Mouse (Mus musculus) stomach, embryonic 16.5 days (tissue): ENCODE measurements at regions not wholly inside any gene's neighbourhood (a gene's known extent, or its start where the extent isn't known, plus 50 kb on each side); places are given as distances from the start of the nearest gene placed in this dataset.
A peak's percentile ranks its signal among the peaks of the same experiment; 100 is the strongest.

Source experiments
- ATAC-seq: fragments of 200-750 bp; cut with Nextera tagmentation; 2 replicates; pipeline ENCODE4 v1.8.0; 2017; ENCODE audit warnings: moderate number of reproducible peaks, moderate TSS enrichment; ENCODE audit not compliant: insufficient read depth, low FRiP score
- H3K27ac ChIP-seq: fragments of 300-500 bp; sonication (generic); 2 replicates; pipeline ENCODE4 v1.5.1; 2014; ENCODE audit warnings: low read length
- H3K27me3 ChIP-seq: fragments of 300-500 bp; sonication (generic); 2 replicates; pipeline ENCODE4 v1.6.1; 2014; ENCODE audit warnings: low read length, control low read depth, mixed read lengths; ENCODE audit not compliant: control insufficient read depth, insufficient read depth
- H3K36me3 ChIP-seq: fragments of 300-500 bp; sonication (generic); 2 replicates; pipeline ENCODE4 v1.6.1; 2014; ENCODE audit warnings: low read length; ENCODE audit not compliant: control insufficient read depth, insufficient read depth
- H3K4me1 ChIP-seq: fragments of 300-500 bp; sonication (generic); 2 replicates; pipeline ENCODE4 v1.6.1; 2014; ENCODE audit warnings: low read length, control low read depth, mixed read lengths; ENCODE audit not compliant: control insufficient read depth, insufficient read depth
- H3K4me2 ChIP-seq: fragments of 300-500 bp; sonication (generic); 2 replicates; pipeline ENCODE4 v1.6.1; 2014; ENCODE audit warnings: low read depth, low read length, mixed read lengths
- H3K4me3 ChIP-seq: fragments of 300-500 bp; sonication (generic); replicated peaks from 2 replicates; pipeline ENCODE4 v1.5.1; 2014; ENCODE audit warnings: mild to moderate bottlenecking, low read length
- H3K9ac ChIP-seq: fragments of 300-500 bp; sonication (generic); 2 replicates; pipeline ENCODE4 v1.6.1; 2014; ENCODE audit warnings: low read length
- H3K9me3 ChIP-seq: fragments of 300-500 bp; sonication (generic); replicated peaks from 2 replicates; pipeline ENCODE4 v1.6.1; 2016; ENCODE audit warnings: low read length, control low read depth; ENCODE audit not compliant: control insufficient read depth
- WGBS: fragments of 180-500 bp; shearing (Covaris S2); extraction: QIAGEN DNeasy Blood & Tissue Kit; methylation state at CpG from one replicate; pipeline ENCODE4 v1.1.7; 2014; 5-methylcytosine and 5-hydroxymethylcytosine counted together

DNA sequence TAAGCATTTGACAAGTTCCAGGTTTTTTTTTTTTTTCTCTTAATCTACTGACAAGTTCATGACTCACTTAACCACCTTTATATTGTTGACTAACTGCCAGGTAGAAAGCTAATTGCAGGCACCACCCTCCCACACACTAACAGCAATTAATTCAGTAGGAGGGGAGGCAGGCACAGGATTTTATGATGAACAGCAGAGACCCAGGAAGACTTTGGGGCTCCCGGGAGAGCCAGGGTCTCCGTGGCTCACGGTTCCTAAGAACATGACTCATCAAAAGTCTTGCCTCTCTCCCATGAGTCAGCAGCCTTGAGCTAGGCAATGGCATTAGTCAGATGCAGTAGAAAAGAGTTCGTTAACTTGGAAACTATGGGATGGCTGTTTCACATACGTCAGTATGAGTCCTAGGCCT lies 77.7 kb downstream of the Phlda1 start:
- Histone ChIP-seq H3K4me3 (no peak overlapping the region), H3K9me3 (no peaks in the 10 kb centered on the region), H3K27ac (no peak overlapping the region), H3K4me2 (no peak overlapping the region), H3K27me3 (no peaks in the 10 kb centered on the region), H3K9ac (no peak overlapping the region), H3K36me3 (no peaks in the 10 kb centered on the region), H3K4me1 (no peaks in the 10 kb centered on the region)
- 79% methylated on average over 5 of the region's 5 CpGs for WGBS
- no peak for ATAC-seq

DNA sequence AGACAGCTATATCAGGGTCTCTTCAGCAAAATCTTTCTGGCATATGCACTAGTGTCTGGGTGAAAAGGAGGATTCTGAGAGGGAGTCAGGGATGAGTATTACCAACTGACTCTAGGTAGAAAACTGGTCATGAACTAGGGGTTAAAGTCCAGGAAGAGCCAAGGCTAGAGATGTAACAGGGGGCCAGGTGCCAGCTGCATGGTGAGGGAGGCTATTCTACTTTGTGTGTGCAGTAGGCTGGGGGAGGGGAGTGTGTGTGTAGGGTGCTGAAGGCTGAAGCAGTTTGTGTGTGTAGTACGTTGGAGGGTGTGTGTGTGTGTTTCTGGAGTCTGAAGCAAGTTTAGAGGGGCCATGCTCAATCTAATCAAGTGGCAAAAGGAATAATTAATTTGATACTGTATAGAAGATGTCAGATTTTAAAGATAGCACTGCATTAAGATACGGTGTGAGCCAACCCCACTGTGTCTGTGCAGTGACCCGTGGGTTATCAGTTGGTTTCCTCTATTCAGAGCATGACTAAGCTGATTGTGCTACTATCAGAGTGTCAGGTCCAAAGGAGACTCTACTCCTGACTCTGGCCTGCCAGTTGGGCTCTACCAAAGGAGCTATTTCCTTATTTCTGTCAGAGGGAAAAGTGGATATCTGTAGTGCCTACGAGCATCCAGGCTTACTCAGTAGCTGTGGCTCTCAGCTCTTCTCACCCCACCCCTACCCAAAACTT lies 82.0 kb downstream of the Phlda1 start:
- WGBS = 48% methylated on average over 4 of the region's 4 CpGs
- H3K4me2 ChIP-seq = no peak overlapping the region
- peak; percentile 78; the same call in 1 of the 2 replicates for ATAC-seq
- no peaks in the 10 kb centered on the region for H3K27me3 ChIP-seq
- H3K27ac ChIP-seq = no peak overlapping the region
- no peak overlapping the region for H3K4me3 ChIP-seq
- no peaks in the 10 kb centered on the region for H3K4me1 ChIP-seq
- no peaks in the 10 kb centered on the region for H3K36me3 ChIP-seq
- no peak overlapping the region for H3K9ac ChIP-seq
- H3K9me3 ChIP-seq = no peaks in the 10 kb centered on the region

DNA sequence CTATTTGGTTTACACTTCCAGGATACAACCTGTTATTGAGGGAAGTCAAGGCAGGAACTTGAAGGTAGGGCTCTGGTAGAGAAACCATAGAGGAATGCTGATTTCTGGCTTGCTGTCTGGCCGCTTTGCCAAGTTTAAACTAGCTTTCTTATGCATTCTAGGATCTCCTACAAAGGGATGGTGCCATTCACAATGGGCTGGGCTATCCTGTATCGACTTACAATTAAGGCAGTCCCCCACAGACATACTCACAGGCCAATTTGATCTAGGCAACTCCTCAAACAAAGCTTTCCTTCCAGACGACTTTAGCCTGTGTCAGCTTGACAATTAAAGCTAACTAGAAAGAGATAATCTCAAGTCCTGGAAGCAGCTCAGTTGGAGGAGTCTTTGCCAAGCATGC lies 83.1 kb downstream of the Phlda1 start:
- no peaks in the 10 kb centered on the region for H3K36me3 ChIP-seq
- no peaks in the 10 kb centered on the region for H3K4me1 ChIP-seq
- no peaks in the 10 kb centered on the region for H3K9me3 ChIP-seq
- 72% methylated on average over 3 of the region's 3 CpGs for WGBS
- no peak for ATAC-seq
- no peak overlapping the region for H3K4me3 ChIP-seq
- no peak overlapping the region for H3K9ac ChIP-seq
- H3K4me2 ChIP-seq = no peak overlapping the region
- no peaks in the 10 kb centered on the region for H3K27me3 ChIP-seq
- H3K27ac ChIP-seq = no peak overlapping the region

DNA sequence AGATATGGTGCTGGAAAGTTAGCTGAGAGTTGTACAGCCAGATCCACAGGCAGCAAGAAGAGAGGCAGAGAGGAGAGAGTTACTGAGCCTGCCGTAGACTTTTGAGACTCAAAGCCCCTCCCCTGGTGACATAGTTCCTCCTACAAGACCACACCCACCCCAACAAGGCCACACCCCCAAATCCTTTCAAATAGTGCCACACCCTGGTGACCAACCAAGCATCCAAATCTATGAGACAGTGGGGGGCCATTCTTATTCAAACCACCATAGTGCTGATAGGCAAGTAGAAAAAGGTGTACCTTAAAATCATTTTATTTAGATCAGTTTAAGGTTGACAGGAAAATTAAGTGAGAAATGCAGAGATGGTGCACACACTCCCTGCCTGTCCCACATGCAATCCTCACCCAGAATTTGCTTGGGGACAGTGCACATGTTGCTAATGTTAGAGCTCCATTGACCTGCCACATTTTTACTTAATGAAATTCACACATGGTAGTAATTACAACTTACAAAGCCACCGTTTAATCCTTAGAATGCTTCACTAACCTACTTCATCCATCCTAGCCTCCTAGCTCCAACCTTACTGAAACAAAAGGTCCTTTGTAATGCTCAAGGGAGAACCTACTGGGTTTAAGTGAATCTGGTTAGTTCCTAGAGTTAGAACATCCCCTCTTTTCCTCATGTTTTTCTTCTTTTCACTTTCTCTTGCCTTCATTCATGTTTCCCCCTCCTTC lies 86.5 kb downstream of the Phlda1 start:
- Histone ChIP-seq H3K9me3 (no peaks in the 10 kb centered on the region), H3K4me1 (peaks cover 9% of the 10 kb centered on the region), H3K36me3 (no peaks in the 10 kb centered on the region), H3K4me3 (no peak overlapping the region), H3K9ac (no peak overlapping the region), H3K27me3 (no peaks in the 10 kb centered on the region), H3K27ac (no peak overlapping the region), H3K4me2 (no peak overlapping the region)
- no peak for ATAC-seq
- 78% methylated on average over 2 of the region's 2 CpGs for WGBS

DNA sequence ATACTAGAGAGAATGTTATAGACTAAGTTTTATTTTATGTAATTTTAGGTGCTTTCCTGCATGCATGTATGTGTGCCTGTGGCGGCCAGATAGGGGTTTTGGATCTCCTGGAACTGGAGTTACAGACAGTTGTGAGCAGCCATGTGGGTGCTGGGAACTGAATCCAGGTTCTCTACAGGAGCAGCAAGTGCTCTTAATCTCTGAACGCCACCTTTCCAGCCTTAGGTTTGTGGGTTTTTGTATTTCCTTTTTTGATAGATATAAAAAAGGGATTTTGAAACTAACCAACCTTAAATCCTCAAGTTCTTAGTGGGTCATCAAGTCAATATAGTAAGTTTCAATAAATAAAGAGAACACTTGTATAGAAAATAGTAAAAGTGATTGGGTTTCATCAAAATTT lies 87.2 kb downstream of the Phlda1 start:
- H3K4me2 ChIP-seq = no peak overlapping the region
- H3K4me3 ChIP-seq = no peak overlapping the region
- H3K27me3 ChIP-seq = no peaks in the 10 kb centered on the region
- H3K27ac ChIP-seq = no peak overlapping the region
- no peaks in the 10 kb centered on the region for H3K9me3 ChIP-seq
- no peaks in the 10 kb centered on the region for H3K36me3 ChIP-seq
- H3K4me1 ChIP-seq = peaks cover 9% of the 10 kb centered on the region
- ATAC-seq = no peak
- no peak overlapping the region for H3K9ac ChIP-seq
- WGBS = 96% methylated on average over 2 of the region's 2 CpGs

DNA sequence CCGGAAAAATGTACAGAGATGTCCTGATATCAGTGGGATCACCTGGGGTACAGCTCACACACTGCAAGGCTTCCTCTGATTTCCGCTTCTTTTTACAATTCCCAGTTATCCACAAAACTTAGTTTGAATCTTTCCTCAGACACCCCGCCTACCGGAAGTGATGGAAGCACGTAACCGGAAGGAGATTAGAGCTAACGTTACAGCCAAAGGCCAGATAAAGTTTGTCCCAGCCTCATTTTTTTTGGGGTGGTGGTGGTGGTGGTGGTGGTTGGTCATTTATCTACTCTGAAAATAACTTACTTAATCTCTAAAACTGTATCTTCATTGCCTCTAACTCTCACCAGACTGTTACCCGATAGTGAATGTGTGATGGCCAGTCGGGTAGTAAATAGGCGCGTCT lies 88.1 kb downstream of the Phlda1 start:
- Histone ChIP-seq H3K27ac (no peak overlapping the region), H3K4me3 (no peak overlapping the region), H3K4me2 (no peak overlapping the region), H3K4me1 (peaks cover 16% of the 10 kb centered on the region), H3K9me3 (no peaks in the 10 kb centered on the region), H3K36me3 (no peaks in the 10 kb centered on the region), H3K27me3 (no peaks in the 10 kb centered on the region), H3K9ac (no peak overlapping the region)
- ATAC-seq = no peak
- WGBS = 91% methylated on average over 11 of the region's 11 CpGs

- H3K4me3 ChIP-seq = no peak overlapping the region
- ATAC-seq = no peak
- 58% methylated on average over 10 of the region's 10 CpGs for WGBS
- H3K27ac ChIP-seq = no peak overlapping the region
- no peaks in the 10 kb centered on the region for H3K36me3 ChIP-seq
- H3K9me3 ChIP-seq = no peaks in the 10 kb centered on the region
- no peaks in the 10 kb centered on the region for H3K27me3 ChIP-seq
- H3K4me1 ChIP-seq = peaks cover 20% of the 10 kb centered on the region
- H3K4me2 ChIP-seq = no peak overlapping the region; the same call in 1 of the 2 replicates
- H3K9ac ChIP-seq = no peak overlapping the region
Measured at GRCm38 (mm10) chr10:111594651-111595050, 88.6 kb downstream of the Phlda1 start.

GRCm38 (mm10) chr10:111595513-111595995 lies 89.5 kb downstream of the Phlda1 start:
- peak; percentile 49; the same call in 1 of the 2 replicates for ATAC-seq
- Histone ChIP-seq H3K27me3 (no peaks in the 10 kb centered on the region), H3K27ac (no peak overlapping the region), H3K4me2 (no peak overlapping the region; the same call in 1 of the 2 replicates), H3K4me1 (peaks cover 29% of the 10 kb centered on the region), H3K4me3 (no peak overlapping the region), H3K9ac (no peak overlapping the region), H3K9me3 (no peaks in the 10 kb centered on the region), H3K36me3 (no peaks in the 10 kb centered on the region)
- 30% methylated on average over 8 of the region's 8 CpGs for WGBS

GRCm38 (mm10) chr10:111598650-111599049 lies 92.6 kb downstream of the Phlda1 start:
- Histone ChIP-seq H3K4me1 (peaks cover 36% of the 10 kb centered on the region), H3K27ac (peak overlapping the region; percentile 89; the same call in 1 of the 2 replicates)

More at GRCm38 (mm10) chr10:111598650-111599049, 92.6 kb downstream of the Phlda1 start:
- Histone ChIP-seq H3K4me3 (no peak overlapping the region), H3K9ac (no peak overlapping the region), H3K4me2 (no peak overlapping the region), H3K9me3 (no peaks in the 10 kb centered on the region), H3K36me3 (no peaks in the 10 kb centered on the region), H3K27me3 (no peaks in the 10 kb centered on the region)
- WGBS = 80% methylated on average over 5 of the region's 5 CpGs
- ATAC-seq = no peak
